Mouse (Mus musculus): ENCODE results near the gene Olfr835.

Olfr835 gene

DNA sequence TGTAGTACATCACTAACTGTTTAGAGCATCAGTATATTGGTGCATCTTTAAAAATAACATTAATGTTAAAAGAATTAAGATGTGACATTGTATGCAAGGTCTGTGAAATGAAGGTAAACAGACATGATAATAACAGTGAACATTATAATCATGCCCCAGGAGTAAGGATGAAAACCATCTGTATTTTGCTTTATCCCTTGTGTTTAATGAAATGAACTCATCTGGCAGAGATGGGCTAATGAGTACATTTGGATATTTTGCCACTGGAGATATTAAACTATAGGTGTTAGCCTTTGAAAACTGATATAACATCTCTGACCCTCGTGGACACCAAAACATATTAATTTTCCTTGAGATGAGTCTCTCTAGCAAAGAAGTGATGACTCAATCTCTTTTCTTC lies at the start of gene Olfr835:
Olfr835 (plus strand) TSS at position 301 of the 400 bp plus-strand sequence.
- DNase-seq (ENCODE audit: low spot score in 2 of 2): no peak

DNA sequence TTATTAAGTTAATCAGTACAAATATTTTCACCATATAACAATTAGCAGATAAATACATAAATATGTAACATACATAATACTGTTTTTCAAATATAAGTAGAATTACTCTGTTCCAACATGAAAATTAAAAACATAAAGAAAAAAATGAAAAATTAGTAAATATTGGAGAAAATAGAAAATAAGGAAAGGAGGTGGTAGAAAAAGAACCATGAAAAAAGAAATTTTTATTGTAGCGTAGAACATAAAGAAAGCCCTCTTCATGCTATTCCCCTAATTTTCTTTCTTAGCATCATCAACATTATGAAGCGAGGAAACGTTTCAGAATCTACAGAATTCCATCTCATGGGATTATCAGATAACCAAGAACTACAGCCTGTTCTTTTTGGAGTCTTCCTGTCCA lies 44.8 kb upstream of the Olfr835 start, which contains the start of gene Olfr834:
Olfr834 (plus strand) TSS at position 301 of the 400 bp plus-strand sequence.
- no peak for DNase-seq (ENCODE audit: low spot score in 2 of 2)

DNA sequence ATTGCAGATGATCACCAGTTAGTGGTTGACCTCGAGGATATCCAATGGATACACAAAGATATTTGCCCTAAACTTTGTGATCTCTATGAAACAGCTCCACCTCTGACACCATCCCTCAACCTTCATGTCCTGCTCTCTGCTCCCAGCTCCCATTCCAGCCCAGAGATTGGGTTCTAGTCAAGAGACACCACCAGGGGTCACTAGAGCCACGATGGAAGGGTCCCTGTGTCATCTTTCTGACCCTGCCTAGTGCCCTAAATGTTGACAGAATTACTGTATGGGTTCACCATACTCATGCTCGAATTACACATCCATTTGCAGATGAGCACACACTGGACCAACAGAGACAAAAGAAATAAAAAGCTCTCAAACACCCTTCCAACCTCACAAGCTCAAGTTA lies 52.5 kb downstream of the Olfr835 start:
- no peak for DNase-seq (ENCODE audit: low spot score in 2 of 2)

All from heart, adult 9 months (tissue).